18 mouse cellular contexts compared by ENCODE assay signal in genomic region chr2:121235460-121236072, GRCm38 (mm10). TPM values are rescaled to one million over a fixed set of nuclear protein-coding genes. Genes with fewer than 3 reads are reported as not detected.
DNase-seq lines count a peak whose midpoint lies in the region; ATAC-seq lines count a peak whose summit lies in the region.
"Had no signal": no experiment of that assay in that cellular context is flagged by ENCODE, and none has a peak within 500 bp of the region (broad histone marks: within the 10 kb centered on the region; RNA-seq: fewer than 3 reads in every experiment).

No protein-coding gene starts in this region.

- H3K36me3 ChIP-seq in kidney, embryonic 15.5 days: peaks cover 82% of the 10 kb centered on the region
- peaks cover 59% of the 10 kb centered on the region for H3K36me3 ChIP-seq in liver, embryonic 12.5 days

- intact Hi-C loops in left cerebral cortex, postnatal 14 days (cut with DNase I): no loop called here

- H3K27me3 ChIP-seq in kidney, embryonic 15.5 days: no peaks in the 10 kb centered on the region
- no peaks in the 10 kb centered on the region for H3K27me3 ChIP-seq in liver, embryonic 12.5 days (replicated peaks)
- H3K27me3 ChIP-seq: lung, embryonic 15.5 days had no signal

- no peak overlapping the region for H3K4me2 ChIP-seq in kidney, embryonic 15.5 days
- H3K4me2 ChIP-seq in liver, embryonic 12.5 days: peak overlapping the region; percentile 71
- H3K4me2 ChIP-seq: hindbrain, embryonic 14.5 days; lung, embryonic 15.5 days had no signal

- H3K9me3 ChIP-seq in kidney, embryonic 15.5 days (replicated peaks): no peaks in the 10 kb centered on the region
- H3K9me3 ChIP-seq in liver, embryonic 12.5 days (replicated peaks): no peaks in the 10 kb centered on the region
- H3K9me3 ChIP-seq: limb, embryonic 10.5 days; lung, embryonic 15.5 days had no signal

- H3K4me3 ChIP-seq in kidney, embryonic 15.5 days (replicated peaks): no peak overlapping the region
- peak overlapping the region; percentile 52 for H3K4me3 ChIP-seq in liver, embryonic 12.5 days
- H3K4me3 ChIP-seq: limb, embryonic 10.5 days; lung, embryonic 15.5 days had no signal

- H3K4me1 ChIP-seq in kidney, embryonic 15.5 days: no peaks in the 10 kb centered on the region
- peaks cover 42% of the 10 kb centered on the region for H3K4me1 ChIP-seq in liver, embryonic 12.5 days
- H3K4me1 ChIP-seq: limb, embryonic 10.5 days; lung, embryonic 15.5 days had no signal

- no peak overlapping the region for H3K9ac ChIP-seq in kidney, embryonic 15.5 days
- H3K9ac ChIP-seq in liver, embryonic 12.5 days: peak overlapping the region; percentile 57
- H3K9ac ChIP-seq: hindbrain, embryonic 14.5 days; lung, embryonic 15.5 days had no signal

- ATAC-seq in kidney, embryonic 15.5 days (replicated peaks; ENCODE audit: low FRiP score): peak; percentile 71; the same call in 1 of the 2 replicates
- ATAC-seq in liver, embryonic 12.5 days: peak; percentile 98
- ATAC-seq in cerebellum, adult (ENCODE audit: insufficient number of reproducible peaks, low FRiP score, low TSS enrichment): no peak
- ATAC-seq: midbrain, embryonic 16.5 days had no signal

- no peak overlapping the region for H3K27ac ChIP-seq in kidney, embryonic 15.5 days
- H3K27ac ChIP-seq in liver, embryonic 12.5 days: peak overlapping the region; percentile 93
- H3K27ac ChIP-seq: hindbrain, embryonic 14.5 days; limb, embryonic 10.5 days; lung, embryonic 15.5 days had no signal

- no peak for DNase-seq in kidney, adult 9 months
- peak; percentile 60 for DNase-seq in c-Kit-positive CD71-positive TER-119-negative erythroid progenitor cells, embryonic 14.5 days (ENCODE audit: low read depth)
- DNase-seq in spleen, postnatal 4 days (ENCODE audit: low spot score in 2 of 2): peak; percentile 59 to 66
- DNase-seq in left cerebral cortex, postnatal 14 days (ENCODE audit: low spot score in 2 of 2): no peak
- DNase-seq: adrenal gland, adult 2 months; cerebellum, postnatal 10 days; gastrocnemius, postnatal 14 days; kidney, adult 18-20 months; kidney, postnatal 36 days; right cerebral cortex, postnatal 14 days; thymus, postnatal 36 days had no signal

- 89% methylated on average over 8 of the region's 8 CpGs for WGBS in kidney, embryonic 15.5 days
- WGBS in liver, embryonic 12.5 days (ENCODE audit: insufficient replicate concordance): 27% methylated on average over 8 of the region's 8 CpGs

RNA-seq across cellular contexts. Expression of gene Trp53bp1, which starts 35.6 kb away (rescaled TPM):
- 72.9 and 73.7 TPM in 2 replicates for polyA plus RNA-seq in kidney, embryonic 15.5 days (2015; fragmentation: Nextera tagmentation; extraction: Ambion mirVana)
- polyA plus RNA-seq in liver, embryonic 12.5 days (2016; fragmentation: Nextera tagmentation; extraction: Ambion mirVana): 22.2 and 23.3 TPM in 2 replicates
- total RNA-seq in left cerebral cortex, postnatal 14 days (2021): 100 to 1,000 TPM; 136 to 152 TPM

RNA-seq across cellular contexts. Expression of gene Map1a, which starts 53.8 kb away (rescaled TPM):
- 3.1 and 3.2 TPM in 2 replicates for polyA plus RNA-seq in kidney, embryonic 15.5 days (2015; fragmentation: Nextera tagmentation; extraction: Ambion mirVana)
- 0.25 and 0.29 TPM in 2 replicates for polyA plus RNA-seq in liver, embryonic 12.5 days (2016; fragmentation: Nextera tagmentation; extraction: Ambion mirVana)
- 100 to 1,000 TPM; 489 to 493 TPM for total RNA-seq in left cerebral cortex, postnatal 14 days (2021)

Comparison
In these comparisons a context has a peak if more than half of its experiments do, and no peak if none do; other contexts are left out.
1. DNase-seq: peak in c-Kit-positive CD71-positive TER-119-negative erythroid progenitor cells, embryonic 14.5 days (single experiment) and spleen, postnatal 4 days (2 of 2); none in kidney, adult 9 months (single experiment) and left cerebral cortex, postnatal 14 days (0 of 2).